Mouse (Mus musculus) NIH3T3 (cell line): ENCODE measurements around the gene Rad51c.
"Not testable (repeated sequence)": the region's sequence is repeated elsewhere in the genome, so short reads cannot be mapped to it uniquely, and the experiment has no call there.

ENCODE experiments used
- DNase-seq: peaks from one replicate; pipeline ENCODE4 v3.0.0-alpha.2; 2012; ENCODE audit warnings: low read depth

The Rad51c gene

DNA sequence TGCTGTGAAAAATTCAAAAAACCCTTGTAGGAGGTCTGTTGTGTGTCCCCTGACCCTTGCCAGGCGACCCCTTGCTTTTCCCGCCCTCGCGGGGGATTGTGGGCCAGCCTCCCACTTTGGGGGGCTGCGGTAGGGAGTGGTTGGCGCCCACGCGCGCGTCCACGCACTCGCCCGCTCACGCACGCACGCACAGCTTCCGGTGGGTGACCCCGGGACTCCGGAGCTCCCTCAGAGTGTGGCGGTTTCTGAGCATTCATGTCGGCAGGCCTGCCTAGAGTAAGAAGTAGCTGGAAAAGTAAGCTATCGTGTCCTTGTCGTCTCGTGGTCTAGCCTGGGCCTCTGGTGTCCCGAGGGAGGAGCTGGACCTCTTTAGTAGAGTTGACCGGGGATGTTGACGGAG, at the start of gene Rad51c, which contains the start of gene Tex14:
Gene Rad51c, minus strand, starts transcription at position 79 of the 400 bp plus-strand sequence.
Gene Tex14, plus strand, starts transcription at position 190 of the 400 bp plus-strand sequence.
- DNase-seq = no peak

DNA sequence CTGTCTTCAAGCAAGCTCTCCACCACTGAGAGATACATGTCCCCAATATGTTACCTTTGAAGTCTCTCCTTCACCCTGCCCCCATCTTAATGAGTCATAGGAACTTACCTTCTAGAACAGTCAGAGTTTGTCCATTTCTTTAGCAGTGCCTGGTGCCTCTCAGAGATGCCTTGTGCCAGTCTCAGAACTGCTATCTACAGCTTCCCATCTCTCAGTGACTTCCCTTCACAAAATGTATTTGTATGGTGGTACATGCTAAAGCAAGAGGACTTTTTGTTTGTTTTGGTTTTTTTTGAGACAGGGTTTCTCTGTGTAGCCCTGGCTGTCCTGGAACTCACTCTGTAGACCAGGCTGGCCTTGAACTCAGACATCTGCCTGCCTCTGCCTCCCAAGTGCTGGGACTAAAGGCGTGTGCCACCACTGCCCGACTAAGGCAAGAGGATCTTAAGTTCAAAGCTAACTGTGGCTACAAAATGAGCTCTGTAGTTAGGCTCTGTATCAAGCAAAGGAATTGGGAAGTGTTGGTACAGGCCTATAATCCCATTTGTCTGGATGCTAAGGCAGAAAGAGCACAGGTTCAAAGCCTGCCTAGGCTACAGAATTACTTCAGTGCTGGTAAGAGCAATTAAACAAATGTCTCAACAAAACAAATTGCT, 49.4 kb upstream of the Rad51c start:
- DNase-seq = no peak

DNA sequence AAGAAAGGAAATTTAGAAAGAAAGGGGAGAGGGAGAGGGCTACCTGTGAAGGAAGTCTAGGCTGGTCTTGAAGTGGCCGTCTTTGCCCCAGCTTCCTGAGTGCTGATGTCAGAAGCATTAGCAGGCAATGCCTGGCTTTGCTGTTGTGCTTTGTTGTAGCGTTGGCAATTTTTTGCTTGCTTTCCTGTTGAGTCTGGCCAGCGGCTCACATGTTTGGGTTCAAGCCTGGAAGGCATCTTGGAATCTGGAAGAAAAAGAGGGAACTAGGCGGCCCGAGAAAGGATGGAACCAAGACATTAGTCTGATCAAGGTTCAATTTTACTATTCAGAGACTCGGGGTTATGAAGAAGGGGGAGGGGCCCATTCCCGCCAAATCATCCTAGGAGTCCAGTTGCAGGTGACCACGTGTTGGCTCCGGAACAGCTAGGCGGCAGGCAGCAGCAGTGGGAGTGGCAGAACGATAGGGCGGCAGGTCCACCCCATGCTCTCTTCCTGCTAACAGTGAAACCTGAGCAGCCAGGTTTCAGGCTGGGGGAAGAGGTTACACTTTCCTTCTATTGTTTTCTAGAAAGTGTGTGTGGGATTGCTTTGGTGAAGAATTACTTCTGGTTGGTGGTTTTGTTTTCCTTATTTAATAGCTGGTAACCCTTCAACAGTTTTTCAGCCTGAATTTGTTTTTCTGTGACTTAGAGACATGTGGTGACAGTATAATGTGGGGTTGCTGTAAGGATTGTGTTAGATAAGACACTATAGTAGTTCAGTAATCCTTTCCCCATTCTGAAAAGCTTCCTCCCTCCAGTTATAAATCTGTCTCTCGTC, 48.7 kb upstream of the Rad51c start:
- no peak for DNase-seq

DNA sequence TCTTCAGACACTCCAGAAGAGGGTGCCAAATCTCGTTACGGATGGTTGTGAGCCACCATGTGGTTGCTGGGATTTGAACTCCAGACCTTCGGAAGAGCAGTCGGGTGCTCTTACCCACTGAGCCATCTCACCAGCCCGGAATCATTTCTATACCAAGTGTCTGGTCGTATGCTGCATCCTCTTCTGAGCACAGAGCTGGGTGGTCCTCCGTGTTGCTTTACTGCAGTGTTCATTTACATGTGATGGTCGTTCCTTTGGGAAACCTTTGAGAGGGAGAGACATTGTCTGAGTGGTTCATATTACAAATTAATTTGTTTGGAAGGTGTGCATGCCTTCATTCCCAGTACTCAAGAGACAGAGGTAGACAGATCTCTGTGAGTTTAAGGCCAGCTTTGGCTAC, 48.0 kb upstream of the Rad51c start:
- DNase-seq = not testable (repeated sequence)

DNA sequence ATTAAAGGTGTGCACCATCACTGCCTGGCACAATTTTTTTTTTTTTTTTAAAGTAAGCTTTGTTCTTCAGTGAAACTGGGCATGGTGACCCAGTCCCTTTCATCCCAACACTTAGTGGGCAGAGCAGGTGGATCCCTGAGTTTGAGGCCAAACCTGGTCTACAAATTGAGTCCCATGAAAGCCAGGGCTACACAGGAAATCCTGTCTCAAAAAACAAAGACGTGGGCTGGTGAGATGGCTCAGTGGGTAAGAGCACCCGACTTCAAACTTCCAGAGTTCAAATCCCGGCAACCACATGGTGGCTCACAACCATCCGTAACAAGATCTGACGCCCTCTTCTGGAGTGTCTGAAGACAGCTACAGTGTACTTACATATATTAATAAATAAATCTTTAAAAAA, 45.1 kb upstream of the Rad51c start:
- not testable (repeated sequence) for DNase-seq

DNA sequence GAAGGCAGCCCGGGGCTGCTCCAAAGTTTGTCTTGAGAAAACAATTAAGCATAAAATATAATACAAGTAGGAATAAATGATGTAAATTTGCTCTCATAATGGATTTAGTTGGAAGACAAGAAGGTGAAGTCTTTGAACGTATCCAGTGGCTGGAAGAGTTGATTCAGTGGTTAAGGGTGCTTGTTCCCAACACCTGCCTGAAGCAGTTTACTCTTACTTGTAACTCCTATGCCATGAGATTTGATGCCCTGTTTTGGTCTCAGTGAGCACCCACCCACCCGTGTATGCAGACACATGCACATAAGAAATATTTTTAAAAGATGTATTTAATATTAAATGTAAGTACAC, 44.4 kb upstream of the Rad51c start:
- no peak for DNase-seq

DNA sequence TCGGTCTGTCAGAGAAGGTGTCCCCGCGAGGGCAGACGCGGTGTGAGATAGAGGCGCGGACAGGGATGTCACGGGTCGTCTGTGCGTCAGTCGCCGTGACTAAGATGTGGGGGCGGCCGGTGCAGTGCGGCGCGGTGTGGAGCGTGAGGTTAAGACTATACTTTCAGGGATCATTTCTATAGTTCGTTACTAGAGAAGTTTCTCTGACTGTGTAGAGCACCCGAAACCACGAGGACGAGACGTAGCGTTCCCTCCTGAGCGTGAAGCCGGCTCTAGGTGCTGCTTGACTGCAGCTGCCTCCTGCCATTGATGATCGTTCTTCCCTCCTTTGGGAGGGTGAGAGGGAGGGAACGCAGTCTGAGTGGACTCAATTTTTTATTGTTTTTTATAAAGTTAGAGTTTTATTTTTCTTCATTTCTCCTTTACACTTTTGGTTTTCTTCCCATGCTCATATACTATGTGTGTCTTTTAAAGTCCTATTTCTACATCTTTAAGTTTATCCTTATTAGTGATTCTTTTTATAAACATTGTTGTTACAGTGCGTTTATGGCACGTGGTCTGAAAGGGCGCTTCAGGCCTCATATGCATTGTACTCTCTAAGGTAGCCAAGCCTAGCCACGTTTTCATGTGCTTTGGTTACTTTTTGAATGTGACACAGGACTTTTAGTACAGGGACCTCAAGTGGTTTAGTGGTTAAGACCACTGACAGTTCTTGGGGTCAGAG, 43.9 kb upstream of the Rad51c start:
- peak; percentile 83 for DNase-seq

DNA sequence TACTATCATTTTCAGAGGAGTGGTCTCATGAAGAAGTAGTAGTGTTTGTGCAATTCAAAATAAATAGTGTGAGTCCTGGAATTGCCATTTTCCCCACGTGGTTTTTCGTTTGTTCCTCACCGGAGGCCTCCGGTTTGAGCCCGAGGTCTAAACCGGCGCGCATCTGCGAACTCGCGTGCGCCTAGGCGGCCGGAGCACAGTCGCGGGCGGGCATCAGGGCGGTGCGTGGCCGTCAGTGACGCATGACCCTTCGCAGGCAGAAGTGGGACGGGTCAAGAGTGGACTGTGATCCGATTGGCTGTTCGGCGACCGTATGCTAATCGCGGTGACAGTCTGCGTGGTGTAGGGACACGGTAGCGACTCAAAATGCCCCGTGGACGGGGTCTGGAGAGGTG, 43.3 kb upstream of the Rad51c start:
- peak; percentile 84 for DNase-seq

DNA sequence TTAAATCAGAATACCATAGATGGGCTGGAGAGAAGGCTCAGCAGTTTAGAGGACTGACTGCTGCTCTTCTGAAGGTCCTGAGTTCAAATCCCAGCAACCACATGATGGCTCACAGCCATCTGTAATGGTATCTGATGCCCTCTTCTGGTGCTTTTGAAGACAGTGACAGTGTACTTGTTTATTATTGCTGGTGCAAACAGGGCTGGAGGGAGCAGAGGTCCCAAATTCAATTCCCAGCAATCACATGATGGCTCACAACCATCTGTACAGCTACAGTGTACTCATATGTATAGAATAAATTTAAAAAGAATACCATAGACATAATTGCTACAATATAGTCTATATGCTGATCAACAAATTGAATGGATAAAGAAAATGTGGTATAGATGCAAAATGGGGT, 42.7 kb upstream of the Rad51c start:
- DNase-seq = no peak

DNA sequence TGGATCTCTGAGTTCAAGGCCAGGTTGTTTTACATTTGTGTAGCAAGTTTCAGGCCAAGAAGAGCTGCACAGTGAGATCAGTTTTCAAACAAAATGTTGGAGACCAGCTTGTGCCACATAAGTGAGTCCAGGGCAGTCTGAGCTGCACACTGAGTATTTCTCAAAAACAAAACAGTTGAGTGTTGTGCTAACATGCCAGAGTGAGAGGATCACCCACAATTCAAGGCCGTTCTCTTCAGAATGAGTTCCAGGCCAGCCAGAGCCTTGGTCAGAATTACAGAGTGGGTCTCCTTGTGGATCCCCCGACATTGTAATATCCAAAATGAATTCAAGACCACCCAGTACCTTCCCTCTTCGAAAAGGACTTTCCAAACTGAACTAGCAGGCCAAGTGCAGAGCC, 41.4 kb upstream of the Rad51c start:
- DNase-seq = no peak

DNA sequence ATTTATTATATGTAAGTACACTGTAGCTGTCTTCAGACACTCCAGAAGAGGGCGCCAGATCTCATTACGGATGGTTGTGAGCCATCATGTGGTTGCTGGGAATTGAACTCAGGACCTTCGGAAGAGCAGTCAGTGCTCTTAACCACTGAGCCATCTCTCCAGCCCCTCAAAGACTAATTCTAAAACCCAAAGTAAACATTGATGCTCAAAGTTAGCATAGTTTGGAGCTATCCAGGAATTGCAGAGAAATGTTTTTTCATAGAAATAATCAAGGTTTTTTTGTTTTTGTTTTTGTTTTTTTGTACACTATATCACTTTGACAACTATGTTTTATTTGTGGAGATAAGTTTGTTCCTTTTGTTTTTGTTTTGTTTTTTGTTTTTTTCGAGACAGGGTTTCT, 40.8 kb upstream of the Rad51c start:
- not testable (repeated sequence) for DNase-seq

DNA sequence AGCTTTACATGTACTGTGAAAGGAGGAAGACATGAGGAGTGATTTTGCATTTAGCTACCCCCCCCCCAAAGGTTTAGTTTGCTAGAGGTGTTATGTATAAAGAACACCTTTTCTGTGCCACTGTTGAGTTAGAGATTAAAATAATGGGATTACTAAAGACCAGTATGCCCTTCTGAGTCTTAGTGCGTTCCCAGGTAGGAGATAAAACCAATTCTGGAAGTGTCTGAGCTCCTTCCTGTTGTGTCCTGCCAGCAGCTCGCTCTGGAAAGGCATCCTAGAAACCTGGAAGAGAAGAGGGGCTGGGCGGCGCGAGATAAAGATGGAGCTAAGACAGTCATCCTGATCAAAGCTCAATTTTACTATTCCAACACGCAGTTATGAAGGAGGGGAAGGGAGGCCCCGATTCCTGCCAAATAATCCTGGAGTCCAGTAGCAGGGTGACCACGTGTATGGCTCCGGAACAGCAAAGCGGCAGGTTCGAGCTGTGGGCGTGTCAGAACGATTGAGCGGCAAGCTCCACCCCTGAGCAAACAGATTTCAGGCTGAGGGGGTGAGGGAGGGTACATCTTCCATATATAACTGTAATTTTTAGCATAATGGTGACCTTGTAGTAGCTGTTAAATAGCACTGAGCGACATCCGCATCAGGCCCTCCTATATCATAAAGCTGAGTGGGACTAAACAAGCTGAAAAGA, 40.1 kb upstream of the Rad51c start:
- no peak for DNase-seq

DNA sequence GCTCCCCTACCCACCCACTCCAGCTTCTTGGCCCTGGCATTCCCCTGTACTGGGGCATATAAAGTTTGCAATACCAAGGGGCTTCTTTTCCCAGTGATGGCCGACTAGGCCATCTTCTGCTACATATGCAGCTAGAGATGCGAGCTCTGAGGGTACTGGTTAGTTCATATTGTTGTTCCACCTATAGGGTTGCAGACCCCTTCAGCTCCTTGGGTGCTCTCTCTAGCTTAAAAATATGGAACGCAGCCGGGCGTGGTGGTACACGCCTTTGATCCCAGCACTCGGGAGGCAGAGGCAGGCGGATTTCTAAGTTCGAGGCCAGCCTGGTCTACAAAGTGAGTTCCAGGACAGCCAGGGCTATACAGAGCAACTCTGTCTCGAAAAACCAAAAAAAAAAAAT, 39.3 kb upstream of the Rad51c start:
- not testable (repeated sequence) for DNase-seq

DNA sequence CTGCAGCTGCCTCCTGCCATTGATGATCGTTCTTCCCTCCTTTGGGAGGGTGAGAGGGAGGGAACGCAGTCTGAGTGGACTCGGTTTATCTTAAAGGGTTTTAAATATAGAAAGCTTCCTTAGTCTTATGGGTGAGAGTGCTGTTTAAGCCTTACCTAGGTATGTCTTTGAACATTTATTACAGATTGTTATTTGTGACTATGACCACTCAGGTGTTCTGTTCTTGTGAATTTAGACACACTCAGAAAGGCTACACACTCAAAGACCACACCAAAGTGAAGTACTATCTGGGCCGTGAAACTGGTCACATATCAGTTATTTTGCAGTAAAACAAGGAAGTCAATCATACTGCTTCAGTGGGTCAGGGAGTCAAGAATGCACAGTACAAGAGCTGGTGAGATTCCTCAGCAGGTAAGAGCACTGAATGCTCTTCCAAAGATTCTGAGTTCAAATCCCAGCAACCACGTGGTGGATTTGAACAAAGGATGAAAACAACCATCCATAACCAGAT, 38.7 kb upstream of the Rad51c start:
- peak; percentile 86 for DNase-seq

DNA sequence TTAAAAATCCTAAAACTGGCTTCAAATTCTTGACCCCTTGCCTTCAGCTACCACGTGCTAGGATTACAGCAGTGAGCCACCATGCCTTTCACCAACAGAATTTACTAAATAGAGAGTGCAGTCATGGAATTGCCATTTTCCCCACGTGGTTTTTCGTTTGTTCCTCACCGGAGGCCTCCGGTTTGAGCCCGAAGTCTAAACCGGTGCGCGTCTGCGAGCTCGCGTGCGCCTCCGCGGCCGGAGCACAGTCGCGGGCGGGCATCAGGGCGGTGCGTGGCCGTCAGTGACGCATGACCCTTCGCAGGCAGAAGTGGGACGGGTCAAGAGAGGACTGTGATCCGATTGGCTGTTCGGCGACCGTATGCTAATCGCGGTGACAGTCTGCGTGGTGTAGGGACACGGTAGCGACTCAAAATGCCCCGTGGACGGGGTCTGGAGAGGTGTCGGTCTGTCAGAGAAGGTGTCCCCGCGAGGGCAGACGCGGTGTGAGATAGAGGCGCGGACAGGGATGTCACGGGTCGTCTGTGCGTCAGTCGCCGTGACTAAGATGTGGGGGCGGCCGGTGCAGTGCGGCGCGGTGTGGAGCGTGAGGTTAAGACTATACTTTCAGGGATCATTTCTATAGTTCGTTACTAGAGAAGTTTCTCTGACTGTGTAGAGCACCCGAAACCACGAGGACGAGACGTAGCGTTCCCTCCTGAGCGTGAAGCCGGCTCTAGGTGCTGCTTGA, 38.1 kb upstream of the Rad51c start:
- peak; percentile 79 for DNase-seq

DNA sequence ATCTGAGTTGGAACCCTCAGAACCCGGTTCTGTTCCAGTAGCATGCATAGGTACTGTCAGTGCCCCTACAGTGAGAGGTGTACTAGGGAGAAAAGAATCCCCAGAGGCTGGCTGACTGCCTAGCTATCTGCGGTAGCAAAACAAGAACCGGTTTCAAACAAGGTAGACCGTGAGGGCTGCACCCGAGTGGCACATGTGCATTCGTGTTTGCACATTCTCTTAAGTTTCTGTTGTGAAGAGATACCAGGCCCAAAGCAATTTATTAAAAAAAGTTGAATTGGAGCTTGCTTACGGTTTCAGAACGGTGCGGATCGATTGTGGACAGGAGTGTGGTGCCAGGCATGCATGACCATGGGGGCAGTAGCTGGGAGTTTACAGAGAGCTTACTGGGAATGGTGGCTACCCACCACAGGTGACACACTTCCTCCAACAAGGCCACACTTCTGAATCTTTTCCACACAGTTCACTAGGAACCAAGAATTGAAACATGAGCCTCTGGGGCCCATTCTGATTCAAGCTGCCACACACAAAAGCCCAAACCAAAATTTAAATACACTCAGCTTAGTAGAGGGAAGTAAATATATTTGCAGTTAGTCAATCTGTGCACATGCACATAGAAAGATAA, 35.2 kb upstream of the Rad51c start:
- DNase-seq = no peak

DNA sequence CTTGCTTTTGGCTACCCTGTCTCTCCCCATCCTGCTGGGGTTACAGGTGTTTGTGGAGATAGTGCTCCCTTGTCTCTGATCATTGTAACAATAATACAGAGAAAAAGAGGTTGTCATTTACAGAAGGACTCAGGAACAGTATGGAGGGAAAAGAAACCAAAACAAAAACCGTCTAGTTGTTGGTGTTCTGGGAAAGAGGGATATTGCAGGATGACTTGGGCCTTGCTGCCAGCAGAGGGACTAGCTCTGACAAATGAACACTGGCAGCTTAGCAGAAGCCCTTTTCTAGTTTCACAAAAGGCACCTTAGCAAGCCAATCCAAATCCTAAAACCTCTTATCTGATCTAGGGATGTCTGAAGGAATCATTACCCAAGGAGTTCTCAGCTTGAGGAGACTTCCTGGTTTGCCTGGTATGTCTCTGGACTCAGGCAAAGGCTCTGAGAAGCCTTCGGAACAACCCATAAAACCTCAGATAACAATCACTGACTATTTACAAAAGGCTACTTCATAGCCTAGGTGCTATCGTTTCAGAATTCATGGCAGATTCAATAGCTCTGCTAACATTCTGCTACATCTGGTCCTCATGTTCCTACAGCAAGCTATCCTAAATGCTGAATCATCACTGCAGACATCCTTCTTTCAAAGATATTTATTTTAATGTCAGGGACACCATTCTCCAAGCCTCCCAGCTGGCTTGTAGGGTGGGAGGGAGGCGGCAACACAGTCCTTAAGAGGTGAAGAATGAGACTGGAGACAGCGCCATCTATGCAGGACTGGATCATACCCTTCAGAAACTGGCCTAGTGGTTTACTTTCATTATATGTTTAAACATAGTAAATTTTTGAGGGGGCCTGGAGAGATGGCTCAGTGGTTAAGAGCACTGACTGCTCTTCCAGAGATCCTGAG, 31.8 kb upstream of the Rad51c start:
- DNase-seq = no peak

DNA sequence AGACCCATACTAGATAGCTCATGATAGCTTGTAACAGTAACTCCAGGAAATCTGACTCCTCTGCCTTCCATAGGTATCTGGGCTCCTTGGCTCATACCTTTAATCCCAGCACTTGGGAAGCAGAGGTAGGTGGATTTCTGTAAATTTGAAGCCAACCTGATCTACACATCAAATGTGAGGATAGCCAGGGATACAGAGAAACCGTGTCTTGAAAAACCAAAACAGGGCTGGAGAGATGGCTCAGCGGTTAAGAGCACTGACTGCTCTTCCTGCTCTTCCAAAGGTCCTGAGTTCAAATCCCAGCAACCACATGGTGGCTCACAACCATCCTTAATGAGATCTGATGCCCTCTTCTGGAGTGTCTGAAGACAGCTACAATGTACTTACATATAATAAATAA, 30.4 kb upstream of the Rad51c start:
- DNase-seq = not testable (repeated sequence)

DNA sequence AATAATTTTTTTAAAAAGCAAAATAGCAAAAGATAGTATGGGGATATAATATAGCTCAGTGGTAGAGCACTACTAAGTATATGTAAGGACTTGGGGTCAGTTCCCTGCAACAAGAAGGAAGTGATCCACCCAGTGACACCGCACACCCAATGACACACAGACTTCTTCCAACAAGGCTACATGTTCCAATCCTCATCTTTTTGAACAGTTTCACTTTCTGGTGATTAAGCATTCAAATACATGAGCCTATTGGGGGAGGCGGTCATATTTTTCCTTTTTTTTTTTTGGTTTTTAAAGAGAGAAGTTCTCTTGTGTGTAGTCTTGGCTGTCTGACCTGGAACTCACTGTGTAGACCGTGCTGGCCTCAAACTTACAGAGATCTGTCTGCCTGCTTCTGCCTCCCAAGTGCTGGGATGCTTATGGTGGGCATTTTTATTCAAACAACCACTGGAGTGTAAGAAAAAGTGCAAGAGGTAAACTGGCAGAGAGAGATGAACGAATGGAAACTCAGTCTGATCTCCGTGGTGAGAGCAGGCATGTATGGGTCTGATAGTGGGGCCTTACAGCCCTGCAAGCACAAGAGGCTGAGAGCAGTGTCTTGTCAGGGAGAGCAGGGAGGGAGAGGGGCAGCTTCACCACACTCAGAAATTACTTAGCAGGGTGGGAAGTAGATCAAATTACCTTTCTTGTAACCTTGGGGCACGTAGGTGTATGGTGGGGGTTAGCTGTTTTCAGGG, 28.3 kb upstream of the Rad51c start:
- no peak for DNase-seq
